Mouse (Mus musculus) cerebellum, postnatal 14 days (tissue): ENCODE measurements around the gene Gm20479.

Experiments used
- DNase-seq, 2 experiments: peaks; one replicate each; pipeline ENCODE4 v3.0.0; 2021; ENCODE audit warnings: mixed read lengths in 2 of 2

The Gm20479 gene

DNA sequence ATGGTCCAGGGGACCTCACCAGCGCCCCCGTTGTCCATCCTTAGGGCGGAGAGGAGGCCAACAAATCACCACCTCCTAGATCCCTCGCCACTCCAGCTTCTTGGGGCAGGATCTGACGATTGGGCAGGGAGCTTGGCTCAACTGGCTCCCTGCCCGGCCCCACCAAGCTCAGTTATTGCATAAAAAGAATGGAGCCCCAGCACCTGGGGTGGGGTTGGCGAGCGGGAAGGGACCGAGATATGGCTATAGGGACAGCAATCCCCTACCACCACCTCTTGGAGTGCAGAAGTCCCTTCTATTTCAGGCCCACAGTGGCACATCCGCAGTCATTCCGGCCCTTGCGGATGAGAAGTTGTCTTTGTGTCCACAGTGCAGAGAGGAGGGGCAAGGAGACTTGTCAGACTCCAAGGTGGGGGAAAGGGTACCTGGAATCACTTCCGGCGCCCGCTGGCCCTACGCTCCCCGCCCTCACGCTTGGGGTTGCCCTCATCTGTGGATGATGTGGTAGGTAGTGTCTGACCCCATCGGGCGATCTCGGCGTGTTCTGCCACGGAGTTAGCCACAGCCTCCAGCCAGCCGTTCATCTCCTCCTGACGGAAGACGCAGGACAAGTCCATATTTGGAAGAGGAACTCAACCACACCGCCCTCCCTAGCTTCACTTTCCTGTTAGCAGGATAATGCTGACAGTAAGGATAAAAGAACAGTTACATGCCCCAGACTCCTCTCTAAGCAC, at the start of gene Gm20479:
Gene Gm20479 (minus strand): TSS at position 559 of the 734 bp plus-strand sequence.
- no peak for DNase-seq

DNA sequence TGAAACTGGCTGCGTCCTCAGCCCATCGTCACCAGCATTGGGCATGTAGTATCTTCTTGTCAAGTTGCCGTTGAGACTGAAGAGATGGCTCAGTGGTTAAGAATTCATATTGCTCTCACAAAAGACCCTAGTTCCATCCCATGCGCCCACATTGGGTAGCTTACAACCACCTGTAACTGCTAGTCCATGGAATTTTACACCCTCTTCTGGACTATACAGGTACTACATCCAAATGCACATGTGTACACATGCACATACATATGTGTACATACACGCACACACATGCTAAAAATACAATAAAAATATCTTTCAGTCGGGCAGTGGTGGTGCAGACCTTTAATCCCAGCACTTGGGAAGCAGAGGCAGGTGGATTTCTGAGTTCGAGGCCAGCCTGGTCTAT, 49.3 kb upstream of the Gm20479 start:
- DNase-seq = no peak

DNA sequence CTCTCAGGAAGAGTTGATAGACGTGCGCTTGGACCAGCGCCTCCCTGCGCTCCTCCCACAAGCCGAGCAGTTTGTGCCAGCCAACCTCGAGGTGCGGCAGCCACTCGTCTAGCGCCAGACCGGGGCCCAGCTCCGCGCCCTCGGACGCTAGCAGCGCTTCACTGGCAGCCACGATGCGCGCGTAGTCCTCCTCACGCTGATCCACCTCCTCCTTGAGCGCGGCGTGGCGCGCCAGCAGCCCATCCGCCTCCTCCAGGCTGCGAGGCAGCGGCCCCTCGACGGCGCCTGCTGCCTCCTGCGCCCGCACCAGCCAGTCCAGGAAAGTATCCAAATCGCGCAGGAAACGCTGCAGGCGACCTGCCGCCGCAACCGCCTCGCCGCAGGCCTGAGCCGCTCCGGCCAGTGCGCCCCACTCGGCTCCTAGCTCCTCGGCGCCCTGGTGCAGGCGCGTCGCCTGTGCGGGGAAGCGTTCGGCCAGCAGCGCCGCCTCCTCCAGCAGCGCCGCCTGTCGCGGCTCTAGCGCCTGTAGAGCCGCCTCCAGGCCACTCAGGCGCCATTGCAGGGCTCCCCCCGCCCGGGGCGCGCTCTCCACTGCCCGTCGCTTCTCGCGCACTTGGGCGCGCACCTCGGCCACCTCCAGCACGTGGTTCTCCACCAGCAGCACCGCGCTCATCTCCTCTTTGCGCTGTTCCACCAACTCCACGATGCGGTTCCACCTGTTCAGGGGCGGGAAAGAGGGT, 47.2 kb upstream of the Gm20479 start:
- DNase-seq = peak; percentile 61 to 62

DNA sequence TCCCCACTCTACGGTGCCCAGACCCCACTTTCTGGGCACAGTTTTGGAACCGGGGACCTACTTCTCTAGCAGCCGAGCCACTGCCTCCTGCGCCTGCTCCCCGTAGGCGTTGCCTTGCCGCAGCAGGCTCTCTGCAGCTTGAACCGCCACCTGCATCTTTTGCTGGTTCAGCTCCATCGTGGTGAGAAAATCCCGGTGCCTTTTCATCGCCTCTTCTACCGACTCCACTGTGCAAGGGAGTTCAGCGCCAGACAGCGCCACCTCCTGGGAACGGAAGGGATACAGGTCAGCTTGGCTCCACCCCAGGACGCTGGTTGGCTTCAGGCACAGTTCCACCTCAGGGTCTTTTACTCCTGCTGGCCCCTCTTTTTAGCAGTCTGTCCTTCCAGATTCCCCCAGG, 45.5 kb upstream of the Gm20479 start:
- DNase-seq = peak; percentile 92 to 95

DNA sequence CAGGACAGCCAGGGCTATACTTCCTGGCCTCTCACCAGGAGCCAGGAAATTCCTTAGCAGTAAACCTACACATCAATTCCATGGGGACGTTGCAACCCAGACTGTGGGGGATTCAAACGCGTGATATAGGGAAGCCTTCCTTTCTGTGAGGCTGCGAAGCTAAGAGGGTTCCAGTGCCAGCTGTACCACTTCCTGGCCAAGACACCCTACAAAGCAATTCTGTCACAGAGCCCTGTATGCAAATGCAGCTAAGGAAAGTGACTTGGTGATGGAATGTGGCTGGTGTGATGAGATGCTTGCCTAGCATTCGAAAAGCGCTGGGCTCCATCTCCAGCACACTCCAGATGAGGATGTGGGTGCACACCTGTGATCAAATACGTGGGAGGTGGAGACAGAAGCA, 43.3 kb upstream of the Gm20479 start:
- no peak for DNase-seq

DNA sequence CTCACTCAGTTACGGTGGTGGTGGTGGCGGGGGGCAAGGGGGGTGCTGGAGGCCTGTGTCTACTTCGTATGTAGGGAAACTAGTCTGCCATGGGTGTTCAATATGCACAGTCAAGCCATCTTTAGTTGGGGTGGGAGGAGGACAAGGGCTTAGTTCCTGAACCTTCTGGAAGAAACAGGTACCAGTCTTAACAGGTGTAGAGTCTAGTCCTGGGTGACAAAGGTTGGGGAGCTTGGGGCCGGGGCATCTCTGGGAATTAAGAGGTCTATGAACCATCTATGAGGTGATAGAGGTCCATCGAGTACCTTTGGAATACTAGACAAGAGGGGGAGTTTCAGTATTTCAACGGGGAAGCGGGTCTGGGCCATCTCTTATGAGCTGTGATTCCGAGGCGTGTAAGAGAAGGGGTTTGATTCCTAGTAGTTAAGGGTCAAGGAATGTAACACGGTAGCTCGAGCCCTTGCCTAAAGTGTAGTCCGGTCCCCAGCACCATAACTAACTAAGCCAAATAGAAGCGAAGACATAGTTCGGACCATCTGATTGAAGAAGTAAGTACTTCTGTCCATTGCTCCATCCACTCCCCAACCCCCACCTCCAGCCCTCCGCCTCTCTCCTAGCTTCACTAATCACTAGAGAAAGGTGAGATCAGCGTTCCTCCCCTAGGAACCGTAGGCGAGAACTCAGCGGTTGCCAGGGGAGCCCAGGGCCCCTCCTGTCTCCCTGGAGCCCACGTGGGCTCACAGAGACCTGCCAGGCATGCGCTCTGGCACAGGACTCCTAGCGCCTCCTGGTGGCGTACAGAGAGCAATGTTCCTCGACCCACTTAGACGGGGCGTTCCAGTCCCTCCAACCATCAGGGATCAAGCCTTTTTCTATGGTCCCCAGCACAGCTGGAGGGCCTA, 40.1 kb upstream of the Gm20479 start:
- peak; percentile 57 to 82 for DNase-seq

DNA sequence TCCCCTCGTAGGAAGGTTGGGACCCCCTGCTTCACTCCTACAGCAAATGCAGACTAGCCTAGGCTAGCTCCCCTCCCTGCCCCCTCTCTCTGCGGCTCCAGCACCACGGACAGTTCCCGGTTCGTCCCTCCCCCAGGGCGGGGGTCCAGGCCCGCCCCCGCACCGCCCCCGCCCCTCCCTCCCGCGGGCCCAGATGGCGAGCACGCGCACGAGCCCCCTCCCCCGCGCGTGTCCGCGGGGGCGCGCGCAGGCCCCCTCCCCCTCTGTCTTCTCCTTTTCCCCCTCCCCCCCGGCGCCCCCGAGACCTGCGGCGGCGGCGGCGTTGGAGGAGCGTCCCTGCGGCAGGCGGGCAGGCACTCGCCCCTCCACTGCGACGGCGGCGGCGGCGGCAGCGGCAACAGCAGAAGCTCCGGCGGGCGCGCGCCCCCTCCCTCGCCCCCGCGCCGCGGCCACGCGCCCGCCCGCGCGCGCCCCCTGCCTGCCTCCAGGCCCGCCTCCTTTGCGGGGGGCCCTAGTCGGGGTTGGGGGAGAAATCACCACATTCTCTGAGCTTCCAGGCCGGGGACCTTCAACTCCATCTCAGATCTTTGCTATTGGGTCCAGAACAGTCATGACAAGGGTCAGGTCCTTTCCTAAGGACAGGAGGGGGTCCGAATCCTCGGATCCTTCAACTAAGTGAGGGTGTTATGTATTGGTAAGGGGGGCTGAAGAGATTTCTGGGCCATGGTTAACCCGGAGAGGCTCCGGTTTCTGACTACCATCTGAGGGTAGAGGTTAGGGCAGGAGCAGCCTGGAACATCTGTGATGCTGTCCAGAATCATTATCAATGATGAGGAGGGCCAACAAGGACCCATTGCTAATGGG, 39.2 kb upstream of the Gm20479 start:
- peak; percentile 82 to 84 for DNase-seq

DNA sequence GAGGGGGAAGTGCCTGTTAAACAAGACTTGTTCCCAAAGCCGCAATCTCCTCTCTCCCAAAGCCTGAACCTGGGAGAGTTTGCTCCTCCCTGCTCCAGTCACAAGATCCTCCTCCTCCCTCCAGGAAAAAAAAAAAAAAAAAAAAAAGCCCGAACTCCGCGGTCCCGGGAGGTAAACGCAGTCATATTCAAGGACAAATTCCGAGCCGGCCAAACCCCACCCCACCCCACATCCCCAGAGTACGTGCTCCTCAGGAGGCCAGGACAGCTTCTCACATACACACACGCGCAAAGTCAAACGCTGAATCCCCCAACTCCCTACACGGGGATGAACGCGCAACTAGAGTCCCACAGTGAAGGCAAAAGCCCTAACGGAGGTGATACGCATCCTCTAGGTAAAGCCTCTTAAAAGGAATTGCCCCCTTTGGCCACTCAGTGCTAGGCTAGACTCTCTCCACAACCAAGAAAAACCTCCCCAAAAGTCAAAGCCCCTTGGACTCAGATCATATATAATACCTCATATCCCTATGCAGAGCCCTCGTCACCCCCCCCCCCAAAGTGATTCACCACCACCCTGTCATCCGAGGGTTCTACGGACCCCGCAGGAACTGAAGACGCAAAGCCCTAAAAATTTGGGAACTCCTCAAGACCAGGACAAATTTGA, 38.4 kb upstream of the Gm20479 start:
- DNase-seq = peak; percentile 51 to 63

DNA sequence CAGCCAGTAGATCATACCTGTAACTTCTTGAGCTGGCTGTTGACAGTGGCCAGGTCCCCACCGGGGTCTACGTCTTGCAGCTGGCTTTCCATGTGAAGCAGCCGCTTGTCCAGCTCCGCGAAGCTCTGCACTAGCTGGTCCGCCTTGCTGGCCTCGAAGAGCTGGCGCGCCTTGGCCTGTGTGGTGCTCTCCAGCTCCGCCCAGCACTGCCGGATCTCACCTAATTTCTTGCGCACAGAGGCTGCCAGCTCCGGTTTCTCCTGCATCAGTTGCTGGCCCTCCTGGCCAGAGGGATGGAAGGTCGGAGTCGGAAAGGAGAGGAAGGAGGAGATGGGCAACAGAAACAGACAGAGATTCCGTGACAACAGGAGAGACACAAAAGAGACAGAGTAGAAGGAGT, 34.2 kb upstream of the Gm20479 start:
- DNase-seq = no peak

DNA sequence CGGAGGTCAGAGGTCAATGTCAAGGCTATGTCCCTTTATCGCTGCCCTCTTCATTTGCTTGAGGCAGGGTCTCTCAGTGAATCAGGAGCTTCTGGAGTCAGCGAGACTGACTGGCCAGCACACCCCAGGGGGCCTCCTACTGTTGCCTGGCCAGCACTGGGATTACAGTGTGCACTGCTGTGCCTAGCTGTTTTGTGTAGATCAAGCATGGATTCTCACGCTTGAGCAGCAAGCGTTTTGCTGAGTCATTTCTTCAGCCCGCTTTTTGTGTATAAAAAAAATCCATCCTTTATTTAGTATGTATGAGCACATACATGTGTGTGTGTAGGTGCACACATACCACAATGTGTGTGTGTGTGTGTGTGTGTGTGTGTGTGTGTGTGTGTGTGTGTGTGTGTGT, 32.0 kb upstream of the Gm20479 start:
- DNase-seq = no peak

DNA sequence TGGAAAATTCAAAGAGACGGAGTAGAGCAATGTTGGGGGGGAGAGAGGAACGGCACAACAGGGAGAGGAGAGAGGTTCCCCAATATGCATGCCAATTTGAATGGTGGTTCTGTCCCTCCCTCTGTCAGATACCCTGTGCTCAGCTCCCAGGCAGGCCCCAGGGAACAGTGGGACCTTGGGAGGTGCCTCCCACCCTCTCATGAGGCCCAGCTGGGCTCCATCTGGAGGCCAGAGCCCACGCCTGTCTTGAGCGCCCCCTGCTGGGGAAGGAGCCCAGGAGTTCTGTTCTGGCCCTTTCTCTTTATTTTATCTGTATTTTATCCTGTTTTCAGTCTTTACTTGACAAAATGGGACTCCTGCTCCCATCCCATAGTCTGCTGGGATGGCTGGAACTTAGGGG, 27.5 kb upstream of the Gm20479 start:
- DNase-seq = peak in 1 of 2 experiments; percentile 75

DNA sequence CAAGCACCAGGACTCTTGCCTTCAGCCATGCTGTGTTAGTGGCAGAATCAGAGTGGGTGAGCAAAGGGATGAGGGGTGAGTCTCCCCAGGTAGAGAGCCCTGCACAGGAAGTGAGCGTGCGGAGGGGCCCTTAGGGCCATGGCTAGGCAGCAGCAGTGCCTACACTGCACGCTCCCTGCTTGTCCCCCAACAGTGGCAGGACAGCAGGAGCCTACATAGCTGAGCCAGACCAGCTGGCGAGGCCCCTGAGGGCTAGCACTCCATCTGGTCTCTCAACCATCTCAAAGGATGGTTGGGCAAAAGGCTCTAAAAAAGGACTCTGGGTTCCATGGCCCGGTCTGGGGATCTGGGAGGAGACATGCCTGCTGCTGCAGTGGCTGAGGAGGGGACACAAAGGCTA, 26.9 kb upstream of the Gm20479 start:
- DNase-seq = peak in 1 of 2 experiments; percentile 57

DNA sequence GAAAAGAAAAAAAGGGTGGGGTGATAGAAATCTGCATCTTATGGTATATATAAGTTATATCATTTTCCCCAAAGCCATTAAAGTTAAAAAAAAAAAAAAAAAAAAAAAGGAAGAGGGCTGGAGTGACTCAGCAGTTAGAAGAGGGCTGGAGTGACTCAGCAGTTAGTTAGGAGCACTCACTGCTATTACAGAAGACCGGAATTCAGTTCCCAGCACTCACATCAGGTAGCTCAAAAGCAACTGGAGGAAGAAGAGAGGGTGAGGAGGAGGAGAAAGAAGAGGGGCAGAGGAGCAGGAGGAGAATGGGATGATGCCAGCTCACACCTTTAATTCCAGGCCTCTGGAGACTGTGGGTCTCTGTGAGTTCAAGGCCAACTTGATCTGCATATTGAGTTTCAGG, 26.0 kb upstream of the Gm20479 start:
- DNase-seq = no peak

DNA sequence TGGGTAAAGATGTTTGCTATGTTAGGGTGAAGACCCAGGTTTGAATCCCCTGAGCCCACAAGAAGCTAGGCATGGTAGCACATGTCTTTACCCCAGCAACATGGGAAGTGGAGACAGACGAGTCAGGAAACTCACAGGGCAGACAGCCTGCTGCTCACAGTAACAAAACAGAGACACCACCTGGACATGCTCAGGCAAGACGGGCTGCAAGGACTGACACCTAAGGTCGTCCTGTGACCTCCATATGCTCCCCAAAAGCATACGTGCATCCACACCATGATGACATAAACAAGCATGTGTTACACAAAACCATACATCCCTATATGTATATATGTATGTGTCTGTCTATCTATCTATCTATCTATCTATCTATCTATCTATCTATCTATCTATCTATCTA, 24.3 kb upstream of the Gm20479 start:
- DNase-seq = no peak

DNA sequence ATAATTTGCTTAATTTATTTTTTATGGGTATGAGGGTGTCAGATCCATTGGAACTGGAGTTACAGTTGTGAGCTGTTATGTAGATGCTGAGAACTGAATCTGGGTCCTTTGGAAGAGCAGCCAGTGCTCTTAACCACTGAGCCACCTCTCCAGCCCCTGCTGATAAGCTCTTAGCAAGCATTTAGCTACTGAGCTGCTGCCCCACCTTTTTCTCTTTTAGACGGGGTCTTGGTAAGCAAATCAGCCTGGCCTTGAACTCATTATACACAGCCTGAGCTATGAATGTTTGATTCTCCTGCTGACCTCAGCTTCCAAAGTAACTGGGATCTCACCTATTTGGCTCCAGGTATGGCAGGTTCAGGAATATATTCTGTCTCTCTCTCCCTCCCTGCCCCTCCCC, 23.8 kb upstream of the Gm20479 start:
- DNase-seq = no peak

DNA sequence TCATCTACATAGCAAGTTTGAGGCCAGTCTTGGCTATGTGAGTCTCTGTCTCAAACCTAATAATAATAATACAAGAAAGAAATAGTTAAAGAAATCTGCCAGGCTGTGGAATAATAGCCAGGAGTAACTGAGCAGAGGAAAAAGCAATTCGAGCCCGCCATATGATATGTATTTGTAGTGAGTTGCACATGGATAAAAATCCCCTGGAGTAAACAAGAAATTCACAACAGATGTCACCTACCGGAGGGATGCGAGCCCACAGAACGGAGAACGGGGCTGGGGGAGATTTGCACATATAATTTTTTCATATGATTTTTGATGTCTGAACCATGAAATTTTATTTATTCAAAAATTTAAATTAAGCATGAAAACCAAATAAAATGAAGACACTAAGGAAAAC, 22.6 kb upstream of the Gm20479 start:
- no peak for DNase-seq

DNA sequence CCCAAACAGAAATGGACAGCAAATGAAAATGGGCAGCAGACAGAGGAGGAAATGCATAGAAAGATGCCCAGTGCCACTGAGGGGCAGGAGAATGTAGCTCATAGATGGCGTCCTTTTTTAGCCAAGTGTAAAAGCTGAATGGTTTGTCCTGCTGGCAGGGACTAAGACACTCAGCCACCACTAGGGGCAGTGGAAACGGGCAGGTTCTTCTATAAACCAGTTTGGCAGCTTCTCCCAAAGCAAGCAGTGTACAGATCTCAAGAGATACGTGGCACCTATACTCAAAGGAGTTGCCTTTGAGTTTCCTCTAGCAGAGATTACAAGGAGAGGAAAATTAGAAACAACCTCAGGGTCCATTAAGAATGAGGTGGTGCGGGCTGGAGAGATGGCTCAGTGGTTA, 21.2 kb upstream of the Gm20479 start:
- DNase-seq = peak; percentile 77 to 84

DNA sequence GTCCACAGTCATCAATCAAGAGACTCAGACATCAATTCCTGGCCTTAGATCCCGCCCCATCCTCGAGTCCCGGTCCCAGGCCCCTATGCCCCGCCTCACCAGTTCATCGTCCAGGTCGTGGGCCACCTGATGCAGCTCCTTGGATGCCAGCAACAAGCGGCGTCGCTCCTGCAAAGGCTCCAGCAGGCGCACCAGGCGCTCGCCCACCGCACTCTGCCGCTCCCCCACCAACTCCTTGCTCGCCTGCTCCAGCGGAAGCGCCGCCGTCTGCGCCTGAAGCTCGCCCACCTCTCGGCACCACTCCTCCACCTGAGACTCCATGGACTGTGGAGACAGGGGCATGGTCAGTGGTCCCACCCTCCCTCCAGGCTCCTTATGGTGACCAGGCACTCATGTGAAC, 18.1 kb upstream of the Gm20479 start:
- no peak for DNase-seq

DNA sequence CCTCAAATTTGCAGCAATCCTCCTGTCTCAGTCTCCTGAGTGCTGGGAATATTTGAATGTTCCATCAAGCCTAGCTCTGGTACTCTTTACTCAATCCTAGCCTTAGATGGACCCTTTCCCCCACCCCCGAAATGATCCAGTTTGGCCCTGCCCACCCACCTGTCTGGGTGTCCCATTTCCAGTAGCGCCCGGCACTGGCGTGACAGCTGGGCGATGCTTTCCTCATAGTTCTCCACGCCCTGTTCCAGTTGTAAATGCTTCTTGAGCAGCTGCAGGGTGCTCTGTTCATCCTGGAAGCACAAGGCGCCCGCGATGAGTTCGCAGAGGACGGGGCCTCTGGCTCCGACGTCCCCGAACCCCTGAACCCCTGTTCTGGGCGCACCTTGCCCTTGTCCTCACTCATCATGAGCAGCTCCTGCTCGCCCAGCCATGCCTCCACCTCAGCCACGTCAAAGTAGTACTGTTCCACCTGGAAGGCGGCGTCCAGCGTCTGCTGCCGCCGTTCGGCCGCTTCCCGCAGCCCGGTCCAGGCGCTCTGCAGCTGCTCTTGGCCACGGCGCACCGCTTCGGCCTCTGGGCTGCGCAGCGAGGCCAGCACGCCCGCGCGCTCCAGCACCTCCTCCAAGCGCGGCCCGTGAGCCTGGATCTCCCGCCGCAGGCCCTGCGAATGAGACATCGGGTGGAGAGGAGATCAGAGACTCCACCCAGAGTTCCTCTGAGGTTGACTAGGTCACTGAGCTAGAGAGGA, 14.7 kb upstream of the Gm20479 start:
- DNase-seq = no peak

DNA sequence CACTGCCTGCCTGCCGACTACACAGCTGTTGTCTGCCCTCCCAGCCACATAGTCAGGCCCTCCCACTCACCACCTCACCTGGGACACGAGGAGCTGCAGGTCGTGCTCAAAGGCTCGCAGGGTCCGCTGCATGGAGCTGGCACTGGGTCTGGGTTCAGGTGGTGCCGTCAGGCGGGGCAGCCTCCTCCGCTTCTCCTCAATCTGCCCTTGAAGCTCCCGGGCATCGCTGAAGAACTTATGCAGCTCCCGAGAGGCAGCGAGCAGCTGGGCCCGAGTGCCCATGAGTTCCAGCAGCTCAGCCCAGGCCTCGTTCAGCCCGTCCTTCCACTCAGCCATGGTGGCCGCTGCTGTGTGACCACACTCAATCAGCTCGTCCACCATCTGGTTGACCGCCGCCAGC, 11.9 kb upstream of the Gm20479 start:
- DNase-seq = no peak

DNA sequence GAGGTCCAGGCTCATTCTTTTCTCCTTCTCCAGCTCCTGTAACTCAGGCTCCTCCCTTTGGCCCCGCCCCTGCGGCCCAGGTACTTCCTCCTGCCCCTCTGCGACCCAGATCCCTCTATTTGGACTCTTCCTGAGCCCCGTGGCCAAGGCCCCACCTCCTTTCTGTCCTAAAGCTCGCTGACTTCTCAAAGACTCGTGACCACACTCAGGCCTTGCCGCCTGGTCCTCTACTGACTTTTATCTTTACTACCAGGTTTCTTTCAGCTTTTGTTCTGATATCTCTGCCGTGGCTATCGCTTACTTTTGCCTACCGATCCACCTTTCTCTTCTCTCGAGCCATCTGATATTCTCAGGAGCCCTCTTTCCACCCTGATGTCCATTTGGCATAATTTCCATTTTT, 10.8 kb upstream of the Gm20479 start:
- DNase-seq = no peak
